Mouse (Mus musculus): ENCODE measurements at regions not wholly inside any gene's neighbourhood (a gene's known extent, or its start where the extent isn't known, plus 50 kb on each side); places are given as distances from the start of the nearest gene placed in this dataset.

DNA sequence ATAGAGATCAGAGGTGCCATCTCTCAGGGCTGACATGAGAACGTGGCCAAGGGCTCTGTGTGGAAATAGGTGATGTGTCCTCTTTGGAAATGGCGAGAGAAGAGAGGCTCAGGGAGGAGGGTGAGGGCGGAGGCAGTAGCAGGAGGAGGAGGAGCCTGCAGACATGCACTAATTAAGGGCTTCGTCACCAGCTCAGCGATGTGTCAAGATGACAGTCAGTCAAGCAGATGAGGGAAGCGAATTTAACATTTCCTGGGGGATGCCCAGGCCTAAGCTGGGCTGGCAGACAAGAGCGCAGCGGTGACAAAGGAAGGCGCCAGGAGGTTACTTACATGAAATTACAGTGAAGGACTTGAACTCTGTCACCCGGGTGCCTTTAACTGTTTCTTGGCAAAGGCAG is 455.1 kb upstream of the Tbx3 start:
- no peak for DNase-seq (ENCODE audit: low spot score in 2 of 2)

DNA sequence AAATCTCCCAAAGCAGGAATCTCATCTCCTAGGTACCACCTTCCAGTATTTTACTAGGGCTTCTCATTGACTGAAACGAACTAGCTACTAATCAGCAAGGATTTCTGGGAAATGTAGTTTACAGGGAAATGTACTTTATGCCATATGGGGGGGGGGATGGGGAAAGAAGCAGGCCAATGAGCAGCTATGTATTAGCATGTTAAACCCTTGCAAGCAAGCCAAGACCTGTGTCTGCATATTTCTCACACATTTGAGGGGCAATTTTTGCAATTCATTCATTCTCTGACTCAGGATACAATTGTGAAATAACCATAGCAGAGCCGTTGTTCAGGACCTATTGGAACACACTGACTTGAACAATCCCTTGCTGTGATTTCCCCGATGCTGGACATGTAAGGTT is 454.3 kb upstream of the Tbx3 start:
- DNase-seq (ENCODE audit: low spot score in 2 of 2), result no peak

DNA sequence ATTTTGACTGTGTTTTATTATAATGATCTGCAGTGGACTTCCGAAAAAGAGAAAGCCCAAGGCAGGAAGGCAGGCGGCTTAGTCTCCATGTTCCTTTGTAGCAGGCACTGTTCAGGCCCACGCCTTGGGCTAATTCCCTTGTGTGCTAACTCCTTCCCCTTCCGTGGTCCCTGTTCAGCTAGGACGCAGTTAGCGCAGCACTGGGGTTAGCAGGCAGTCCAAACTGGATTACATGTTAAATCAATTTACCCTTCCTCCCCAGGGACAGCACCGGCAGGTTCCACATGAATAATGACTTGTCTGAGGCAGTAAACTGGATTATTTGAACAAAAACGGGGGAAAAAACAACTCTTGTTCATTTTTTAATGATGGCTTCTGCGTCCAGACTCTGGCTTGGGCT is 453.4 kb upstream of the Tbx3 start:
- DNase-seq (ENCODE audit: low spot score in 2 of 2), result no peak

DNA sequence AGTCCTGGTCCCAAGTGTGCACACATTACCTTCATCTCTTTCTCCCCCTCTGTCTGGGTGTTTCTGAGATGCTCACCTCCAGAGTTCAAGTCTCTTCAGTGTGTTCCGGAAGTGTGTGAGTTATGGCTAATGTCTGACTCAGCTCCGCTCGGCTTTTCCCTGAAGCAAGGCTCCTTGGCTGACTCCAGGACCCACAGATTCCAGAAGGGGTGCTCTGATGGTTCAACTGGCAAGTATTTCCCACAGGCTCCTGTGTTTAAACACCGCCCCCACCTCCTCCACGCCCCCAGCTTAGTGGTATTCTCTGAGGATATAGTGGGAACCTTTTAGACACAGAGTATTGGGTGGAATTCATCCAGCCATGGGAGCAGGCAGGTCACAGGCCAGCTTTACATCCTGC is 441.8 kb upstream of the Tbx3 start:
- no peak for DNase-seq (ENCODE audit: low spot score in 2 of 2)

DNA sequence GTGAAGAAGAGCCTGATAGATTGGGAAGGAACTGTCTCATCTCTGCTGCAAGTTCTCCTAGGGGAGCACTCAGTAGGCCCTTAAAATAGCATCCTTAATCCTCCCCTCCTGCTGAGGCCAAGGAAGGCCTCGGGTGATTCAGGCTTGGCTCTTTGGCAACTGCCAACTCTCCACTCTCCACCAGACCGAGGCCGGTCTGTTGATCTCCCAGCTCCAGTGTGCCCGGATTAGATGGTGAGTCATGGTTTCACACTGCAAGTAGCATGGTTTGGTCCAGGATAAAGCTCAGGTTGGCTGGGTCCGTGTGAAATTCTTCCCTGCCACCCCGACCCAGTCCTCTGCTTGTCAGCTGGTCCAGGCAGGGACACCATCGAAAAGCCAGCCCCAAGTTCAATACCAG is 437.5 kb upstream of the Tbx3 start:
- DNase-seq (ENCODE audit: low spot score in 2 of 2), result no peak

DNA sequence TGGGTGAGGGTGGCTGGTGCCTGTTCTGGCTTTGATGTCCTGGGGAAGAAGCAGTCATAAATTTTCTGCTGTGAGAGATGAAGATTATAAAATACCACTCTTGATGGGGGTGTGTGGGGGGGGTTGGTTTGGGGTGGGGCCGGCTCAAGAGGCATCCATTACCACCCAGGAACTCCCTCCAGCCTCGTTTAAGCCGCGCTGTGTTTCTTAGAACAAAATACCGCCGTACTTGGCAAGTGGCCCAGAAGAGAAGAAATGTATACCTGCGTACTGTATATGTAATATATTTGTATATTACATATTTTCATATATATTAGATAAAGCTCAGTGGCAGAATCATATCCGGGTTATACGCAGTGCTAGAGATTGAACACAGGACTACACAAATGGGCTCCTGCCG is 434.6 kb upstream of the Tbx3 start:
- DNase-seq (ENCODE audit: low spot score in 2 of 2), result no peak

DNA sequence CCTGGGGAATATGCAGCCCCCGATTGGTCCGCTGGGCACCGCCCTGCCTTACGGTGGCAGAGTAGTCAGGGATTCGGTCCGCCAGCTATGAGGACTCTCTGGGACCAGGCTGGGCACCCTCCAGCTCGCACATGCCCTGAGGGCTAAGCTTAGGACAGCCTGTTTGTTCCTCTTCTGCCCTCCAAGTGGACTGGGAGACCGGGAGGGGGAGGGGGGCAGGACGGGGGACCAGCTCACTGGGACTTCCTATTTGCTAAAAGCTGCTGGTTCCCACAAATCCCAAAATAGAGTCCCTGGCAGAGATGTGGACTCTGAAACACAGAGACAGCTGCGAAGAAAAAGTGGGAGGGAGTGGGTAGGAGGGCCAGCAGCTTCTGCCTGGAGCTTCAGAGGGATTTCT is 423.6 kb upstream of the Tbx3 start:
- DNase-seq (ENCODE audit: low spot score in 2 of 2), result no peak

DNA sequence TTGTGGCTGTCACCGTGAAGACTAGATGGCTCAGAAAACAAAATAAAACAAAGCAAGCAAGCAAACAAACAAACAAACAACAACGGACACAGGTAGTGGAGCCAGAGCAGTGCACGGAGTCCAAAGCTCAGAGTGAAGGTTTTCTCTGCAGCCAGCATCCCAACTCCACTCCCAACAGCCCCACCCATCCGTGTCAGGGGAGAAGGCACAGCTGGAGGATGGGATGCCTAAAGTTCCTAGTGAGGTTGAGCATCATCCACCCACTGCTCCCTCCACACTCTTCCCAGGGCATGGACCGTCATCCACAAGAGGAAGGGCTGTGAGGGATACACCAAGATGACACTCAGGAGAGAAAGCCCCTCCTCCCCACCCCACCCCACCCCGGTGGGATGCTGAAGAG is 421.8 kb upstream of the Tbx3 start:
- no peak for DNase-seq (ENCODE audit: low spot score in 2 of 2)

DNA sequence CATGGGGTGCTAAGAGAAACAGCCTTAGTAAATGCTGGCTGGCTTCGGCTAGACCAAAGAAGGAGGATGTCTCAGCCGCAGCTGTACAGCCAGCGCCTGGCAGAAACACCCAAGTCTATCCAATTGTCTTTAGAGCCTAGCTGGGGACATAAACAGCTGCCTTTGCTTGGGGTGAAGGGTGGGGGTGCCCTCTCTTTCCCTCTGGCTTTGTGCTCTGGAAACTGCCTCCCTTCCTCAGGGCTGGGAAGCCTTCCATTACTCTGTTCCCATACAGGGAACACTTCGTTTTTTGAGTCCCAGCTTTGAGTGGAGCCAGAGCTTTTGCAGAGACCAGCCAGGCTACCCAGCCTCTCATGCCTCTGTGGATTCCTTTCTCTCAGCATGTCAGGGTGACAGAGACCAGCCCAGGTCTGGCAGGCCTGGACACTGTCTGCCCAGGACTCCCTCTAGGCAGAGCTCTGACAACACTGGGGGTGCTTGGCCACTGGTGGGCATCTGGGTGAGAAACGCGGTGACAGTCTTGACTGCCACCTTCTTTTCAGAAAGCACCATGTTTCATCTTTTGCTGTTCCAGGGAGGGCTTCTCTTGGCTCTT is 421.2 kb upstream of the Tbx3 start:
- DNase-seq (ENCODE audit: low spot score in 2 of 2), result no peak

DNA sequence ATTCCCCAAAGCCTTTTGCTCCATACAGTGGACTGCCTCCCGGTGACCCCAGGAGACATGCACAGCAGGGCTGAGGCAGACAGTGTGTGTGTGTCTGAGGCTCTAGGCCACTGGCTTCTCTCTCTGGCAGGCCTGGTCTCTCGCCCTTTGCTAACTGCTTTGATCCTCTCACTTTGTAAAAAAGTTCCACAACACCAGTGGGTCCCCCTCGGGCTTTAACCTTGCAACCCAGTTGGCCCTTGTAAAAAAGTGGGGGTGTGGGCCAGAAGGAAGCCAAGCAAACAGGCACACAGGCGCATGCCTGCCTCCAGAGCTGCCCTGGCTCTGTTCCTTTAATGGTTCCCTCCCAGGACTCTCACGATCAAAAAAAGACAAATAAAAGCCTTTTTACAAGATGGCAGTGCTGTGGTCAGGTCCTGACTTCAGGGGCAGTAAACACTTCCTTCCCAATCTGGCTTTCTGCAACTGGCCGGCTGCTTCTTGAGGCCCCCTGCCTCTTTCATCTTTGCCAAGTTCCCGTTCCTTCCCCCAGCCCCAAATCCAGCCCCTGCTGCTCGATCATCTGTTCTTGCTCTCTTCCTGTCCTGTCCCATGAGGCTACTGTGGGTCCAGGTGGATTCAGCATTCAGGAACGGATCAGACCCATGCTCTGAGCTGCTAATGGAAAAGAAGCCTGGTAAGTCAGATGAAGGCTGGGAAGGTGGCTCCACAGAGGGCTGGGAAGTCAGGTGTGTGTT is 419.0 kb upstream of the Tbx3 start:
- no peak for DNase-seq (ENCODE audit: low spot score in 2 of 2)

DNA sequence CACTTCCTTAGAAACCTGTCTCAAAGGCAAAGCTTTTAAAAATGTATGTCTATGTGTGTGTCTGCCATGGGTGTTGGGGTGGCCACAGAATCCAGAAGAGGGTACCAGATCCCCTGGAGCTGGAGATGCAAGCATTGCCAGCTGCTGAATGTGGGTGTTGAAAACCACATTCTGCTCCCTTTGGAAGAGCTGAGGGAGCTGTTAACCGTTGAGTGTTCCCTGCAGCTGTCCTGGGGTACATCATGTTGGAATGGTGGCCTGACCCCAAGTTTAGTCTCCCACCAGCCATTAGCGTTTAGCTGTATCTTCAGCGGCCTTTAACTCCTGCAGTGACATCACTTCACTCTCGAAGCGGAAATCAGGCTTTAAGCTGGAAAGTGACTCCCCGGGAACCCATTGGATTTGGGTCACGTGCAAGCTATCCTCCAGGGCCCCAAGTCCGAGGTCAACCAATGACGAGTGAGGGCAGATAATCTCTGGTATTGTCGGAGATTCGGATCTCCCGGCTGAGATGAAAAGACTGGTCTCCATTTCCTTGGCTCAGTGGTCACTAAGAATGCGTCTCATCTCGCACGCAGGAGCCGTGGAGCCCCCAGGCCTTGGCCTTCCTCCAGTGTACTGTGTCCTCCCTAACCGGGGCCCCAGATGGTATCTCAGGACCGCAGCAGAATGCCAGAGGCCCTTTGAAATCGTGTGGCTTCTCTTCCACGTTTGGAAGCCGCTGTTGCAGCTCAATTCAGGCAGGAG is 412.9 kb upstream of the Tbx3 start:
- DNase-seq (ENCODE audit: low spot score in 2 of 2), result no peak

DNA sequence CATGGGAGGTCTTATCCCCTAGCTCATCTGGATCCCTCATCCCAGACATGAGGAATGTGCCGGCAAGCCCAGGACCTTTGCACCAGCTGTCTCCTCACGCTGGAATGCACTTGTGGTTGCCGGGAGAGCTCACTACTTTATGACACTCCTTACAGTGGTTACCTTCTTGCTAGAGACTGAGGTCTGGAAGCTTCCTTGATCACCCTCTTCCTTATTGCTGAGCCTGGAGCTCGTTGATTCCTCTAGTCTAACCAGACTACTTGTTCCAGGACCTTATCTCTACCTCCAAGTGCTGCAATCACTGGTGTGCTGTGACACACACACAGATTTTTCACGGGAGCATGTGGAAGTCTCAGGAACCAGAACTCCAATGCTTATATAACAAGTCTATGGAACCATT is 411.6 kb upstream of the Tbx3 start:
- no peak for DNase-seq (ENCODE audit: low spot score in 2 of 2)

DNA sequence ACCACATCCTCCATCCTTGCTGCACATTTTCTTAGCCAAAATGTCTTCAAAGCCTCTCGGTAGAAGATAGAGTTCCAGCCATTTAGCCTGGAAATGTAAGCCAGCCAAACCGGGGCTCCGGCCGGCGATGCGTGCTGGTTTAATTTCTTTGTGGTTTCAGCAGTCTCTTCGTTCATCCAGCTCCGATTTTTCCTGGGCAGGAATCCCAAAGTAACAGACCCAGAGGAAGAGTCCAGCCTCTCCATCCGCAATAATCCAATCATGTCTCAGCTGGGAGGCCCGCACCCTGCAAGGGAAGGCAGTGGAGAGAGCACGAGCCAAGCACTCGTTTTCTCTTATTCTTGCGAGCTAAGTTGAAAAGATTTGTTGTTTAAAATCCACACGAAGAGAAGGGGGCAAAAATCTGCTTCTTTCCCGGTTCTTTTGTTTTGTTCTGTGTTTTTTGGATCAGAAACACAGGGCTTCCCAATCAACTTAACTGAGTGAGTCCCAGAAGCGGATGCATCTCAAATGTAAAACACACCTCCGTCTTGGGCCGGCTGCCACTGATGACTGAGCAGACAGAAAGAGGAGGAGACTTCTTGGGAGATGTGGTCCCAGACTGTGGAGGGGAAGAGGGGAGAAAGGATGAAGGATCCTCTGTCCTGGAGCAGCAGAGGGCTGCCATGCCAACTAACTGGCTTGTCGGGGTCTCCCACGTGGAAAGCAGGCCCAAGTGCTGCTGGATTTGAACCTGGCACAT is 405.1 kb upstream of the Tbx3 start:
- DNase-seq (ENCODE audit: low spot score in 2 of 2), result no peak

DNA sequence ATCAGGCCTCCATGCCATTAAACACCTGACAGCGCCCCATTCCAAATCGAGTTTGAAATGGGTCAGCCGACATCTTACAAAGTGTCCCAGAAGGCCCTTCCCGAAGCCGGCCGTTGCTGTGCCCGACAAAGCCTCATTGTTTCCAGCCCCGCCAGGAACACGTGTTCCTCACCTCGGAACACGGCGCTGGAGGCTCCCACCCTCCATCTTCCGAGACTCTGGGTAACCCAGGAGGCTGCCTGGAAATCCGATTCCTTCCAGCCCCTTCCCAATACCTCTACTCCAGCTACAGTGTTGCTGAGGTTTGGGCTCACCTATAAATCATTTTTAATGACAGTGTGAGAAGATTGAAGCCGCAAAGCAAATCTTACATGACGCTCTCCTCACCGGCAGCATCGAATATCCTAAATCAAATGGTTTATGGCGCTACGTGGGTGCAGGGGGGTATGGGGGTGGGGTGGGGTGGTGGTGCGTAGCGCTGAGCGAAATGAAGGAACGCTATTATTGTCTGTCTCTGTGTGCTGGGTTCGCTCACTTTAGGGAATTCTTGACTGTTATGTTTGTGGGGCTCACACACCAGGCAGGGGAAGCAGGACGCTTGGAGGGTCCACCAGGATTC is 399.1 kb upstream of the Tbx3 start:
- DNase-seq (ENCODE audit: low spot score in 2 of 2), result no peak

DNA sequence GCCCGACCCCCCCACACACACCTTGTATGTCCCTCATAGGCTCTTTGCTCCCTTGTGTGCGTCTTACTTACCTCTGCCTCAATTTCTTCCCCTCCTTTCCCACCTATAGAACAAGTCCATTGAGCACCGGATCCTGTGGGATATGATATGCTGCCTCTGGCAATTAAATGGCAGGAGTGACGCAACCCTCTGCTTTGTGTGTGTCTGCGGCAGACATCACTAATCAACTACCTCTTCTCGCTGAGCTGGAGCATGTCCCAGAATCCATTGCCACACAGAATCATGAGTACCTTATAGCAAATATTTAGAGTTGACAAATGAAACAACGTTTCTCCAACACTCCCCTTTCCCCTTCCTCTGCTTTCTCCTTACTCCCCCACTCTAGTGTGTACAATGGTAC is 397.3 kb upstream of the Tbx3 start:
- DNase-seq (ENCODE audit: low spot score in 2 of 2), result no peak

DNA sequence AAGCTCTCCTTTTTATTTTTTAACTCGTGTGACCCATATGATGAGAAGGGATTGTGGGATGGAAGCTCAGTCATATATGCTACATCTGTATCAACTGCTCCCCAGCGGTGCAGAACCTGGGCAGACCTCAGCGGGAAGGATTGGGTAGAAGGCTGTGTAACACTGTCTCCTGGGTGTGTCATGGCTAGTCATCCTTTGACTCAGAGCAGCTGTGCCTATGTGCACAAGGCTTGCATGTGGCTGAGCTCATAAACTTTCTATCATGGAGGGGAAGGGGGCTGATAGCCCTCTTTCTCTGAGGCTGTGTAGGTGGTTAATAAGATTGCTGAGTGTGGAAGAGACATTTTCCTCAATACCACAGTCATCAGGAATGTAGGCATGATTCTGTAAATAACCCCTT is 396.9 kb upstream of the Tbx3 start:
- DNase-seq (ENCODE audit: low spot score in 2 of 2), result no peak

DNA sequence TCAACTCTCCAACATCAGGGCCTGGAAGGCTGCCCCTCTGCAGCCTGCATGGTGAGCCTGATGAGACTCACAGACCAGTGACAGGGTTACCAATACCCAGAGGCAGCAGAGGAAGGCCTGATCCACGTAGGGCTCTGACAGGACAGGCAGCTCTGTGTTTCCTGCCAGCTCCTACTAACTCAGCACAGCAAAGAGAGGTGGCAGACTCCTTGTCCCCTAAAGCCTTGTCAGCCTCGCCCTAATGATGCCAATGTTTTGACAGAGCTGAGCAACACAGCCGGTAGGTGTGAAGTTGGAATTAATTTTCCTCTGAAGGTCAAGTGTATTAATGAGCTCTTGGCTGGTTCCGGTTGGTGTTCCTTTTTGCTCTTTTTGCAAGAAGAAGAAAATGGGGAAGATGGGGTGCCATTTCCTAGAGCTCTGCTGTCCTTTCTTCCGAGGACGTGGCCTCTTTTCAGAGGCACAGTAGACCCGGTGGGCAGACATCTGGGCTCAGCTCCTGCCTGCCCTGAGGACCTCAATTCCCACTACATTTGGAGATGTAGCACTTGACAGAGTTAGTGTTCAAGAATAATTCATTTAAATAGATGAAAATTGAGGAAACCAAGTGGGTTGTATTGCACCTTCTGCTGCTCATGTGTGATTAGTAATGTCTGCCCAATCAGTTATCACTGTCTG is 395.5 kb upstream of the Tbx3 start:
- no peak for DNase-seq (ENCODE audit: low spot score in 2 of 2)

DNA sequence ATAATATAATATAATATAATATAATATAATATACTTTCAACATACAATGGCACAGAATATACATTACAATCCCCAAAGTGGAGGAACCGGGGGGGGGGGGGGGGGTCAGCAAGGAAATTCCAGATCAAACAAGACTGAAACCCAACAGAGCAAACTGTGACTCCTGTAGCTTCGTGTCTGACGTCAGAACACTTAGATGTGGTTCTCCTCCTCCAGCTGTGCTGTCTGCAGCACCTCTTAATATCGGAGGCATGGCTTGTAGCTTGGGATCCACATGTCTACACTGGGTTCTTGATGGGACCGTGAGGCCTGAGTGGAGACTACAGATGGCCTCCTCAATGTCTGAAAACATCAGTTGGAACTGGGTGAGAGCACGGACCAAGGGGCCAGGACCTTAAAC is 390.3 kb upstream of the Tbx3 start:
- no peak for DNase-seq (ENCODE audit: low spot score in 2 of 2)

DNA sequence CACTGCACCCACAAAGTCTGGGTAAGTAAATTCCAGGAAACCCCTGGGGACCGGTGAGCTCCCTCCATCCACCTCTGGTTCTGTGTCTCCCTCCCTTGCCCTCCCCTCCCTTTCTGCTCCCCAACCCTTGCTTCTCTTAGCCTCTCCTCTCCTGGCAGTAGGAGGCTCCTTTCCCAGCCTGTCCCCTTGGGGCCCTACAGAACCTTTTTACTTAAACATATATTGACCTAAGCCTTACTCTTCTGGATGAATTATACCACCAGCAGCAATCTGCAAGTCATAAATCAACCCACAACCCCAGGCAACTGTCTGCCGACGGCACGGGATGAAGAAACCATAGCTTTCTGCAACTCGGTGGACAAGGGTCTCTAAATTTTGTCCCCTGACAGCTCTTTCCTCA is 380.7 kb upstream of the Tbx3 start:
- no peak for DNase-seq (ENCODE audit: low spot score in 2 of 2)

DNA sequence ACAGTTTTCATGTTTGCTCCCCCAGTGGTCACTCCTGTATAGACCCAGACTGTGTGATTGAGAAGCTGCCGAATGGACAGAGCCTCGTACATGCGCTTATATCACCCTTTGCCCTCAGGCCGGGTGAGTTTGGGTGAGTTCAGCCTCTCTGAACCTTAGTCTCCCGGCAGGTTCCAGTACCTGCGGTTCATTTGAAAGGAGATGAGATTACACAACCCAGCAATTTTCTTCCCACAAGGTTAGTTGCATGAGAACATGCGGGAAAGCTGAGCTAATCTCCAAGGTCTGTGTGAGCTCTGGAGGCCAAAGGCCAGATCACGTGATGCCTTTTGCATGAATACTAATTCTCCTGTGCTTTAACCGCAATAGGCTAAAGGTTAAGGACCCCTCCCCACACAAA is 378.1 kb upstream of the Tbx3 start:
- DNase-seq (ENCODE audit: low spot score in 2 of 2), result no peak

DNA sequence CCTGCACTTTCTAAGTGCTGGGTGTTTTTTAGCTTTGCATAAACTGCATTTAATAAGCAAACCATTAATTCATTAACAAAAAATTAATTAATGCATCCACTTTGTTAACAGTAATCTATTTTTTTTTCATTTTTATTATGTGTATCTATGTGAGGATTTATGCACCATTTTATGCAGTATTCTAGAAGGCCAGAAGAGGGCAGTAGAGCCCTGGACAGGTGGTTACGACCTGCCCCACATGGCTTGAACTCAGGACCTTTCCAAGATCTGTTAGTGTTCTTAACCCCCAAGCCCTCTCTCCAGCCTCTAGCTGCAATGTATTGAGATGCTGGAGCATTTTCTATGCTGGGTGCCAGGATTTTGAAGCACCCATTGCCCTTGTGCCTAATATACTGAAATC is 377.6 kb upstream of the Tbx3 start:
- DNase-seq (ENCODE audit: low spot score in 2 of 2), result no peak

DNA sequence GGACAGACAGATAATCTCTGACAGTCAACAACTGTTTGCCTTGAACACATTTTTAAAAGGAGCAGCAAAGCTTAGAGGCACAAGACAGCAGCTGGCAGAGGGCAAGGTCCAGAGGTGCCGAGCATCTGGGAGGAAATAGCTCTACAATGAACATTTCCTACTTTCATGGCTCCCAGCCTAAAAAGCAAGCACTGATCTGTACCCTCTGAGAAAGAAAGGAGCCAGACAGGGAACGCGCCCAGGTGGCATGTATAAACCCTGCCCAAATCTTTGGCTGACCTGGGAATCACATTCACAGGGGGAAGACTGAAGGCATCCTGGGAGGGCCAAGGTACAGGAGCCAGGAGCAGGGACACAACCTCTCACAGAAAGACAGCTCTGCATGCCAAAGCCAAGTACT is 371.2 kb upstream of the Tbx3 start:
- no peak for DNase-seq (ENCODE audit: low spot score in 2 of 2)
